Mouse (Mus musculus): Measurements from ENCODE around the gene Pkn3. TPM values are rescaled to one million over a fixed set of nuclear protein-coding genes. Genes with fewer than 3 reads are reported as not detected.
"Not testable (repeated sequence)": the region's sequence is repeated elsewhere in the genome, so short reads cannot be mapped to it uniquely, and the experiment has no call there.

Gene Pkn3
- 1 to 10 TPM; 1.8 to 2.2 TPM for total RNA-seq (2021)
- long read RNA-seq, experiment 1, result 0 reads
- long read RNA-seq, experiment 2, partial matches to known transcripts, result 0 of 1 reads
- long read RNA-seq, experiment 2, other reads (novel, unspliced or antisense), result 0 of 1 reads

DNA sequence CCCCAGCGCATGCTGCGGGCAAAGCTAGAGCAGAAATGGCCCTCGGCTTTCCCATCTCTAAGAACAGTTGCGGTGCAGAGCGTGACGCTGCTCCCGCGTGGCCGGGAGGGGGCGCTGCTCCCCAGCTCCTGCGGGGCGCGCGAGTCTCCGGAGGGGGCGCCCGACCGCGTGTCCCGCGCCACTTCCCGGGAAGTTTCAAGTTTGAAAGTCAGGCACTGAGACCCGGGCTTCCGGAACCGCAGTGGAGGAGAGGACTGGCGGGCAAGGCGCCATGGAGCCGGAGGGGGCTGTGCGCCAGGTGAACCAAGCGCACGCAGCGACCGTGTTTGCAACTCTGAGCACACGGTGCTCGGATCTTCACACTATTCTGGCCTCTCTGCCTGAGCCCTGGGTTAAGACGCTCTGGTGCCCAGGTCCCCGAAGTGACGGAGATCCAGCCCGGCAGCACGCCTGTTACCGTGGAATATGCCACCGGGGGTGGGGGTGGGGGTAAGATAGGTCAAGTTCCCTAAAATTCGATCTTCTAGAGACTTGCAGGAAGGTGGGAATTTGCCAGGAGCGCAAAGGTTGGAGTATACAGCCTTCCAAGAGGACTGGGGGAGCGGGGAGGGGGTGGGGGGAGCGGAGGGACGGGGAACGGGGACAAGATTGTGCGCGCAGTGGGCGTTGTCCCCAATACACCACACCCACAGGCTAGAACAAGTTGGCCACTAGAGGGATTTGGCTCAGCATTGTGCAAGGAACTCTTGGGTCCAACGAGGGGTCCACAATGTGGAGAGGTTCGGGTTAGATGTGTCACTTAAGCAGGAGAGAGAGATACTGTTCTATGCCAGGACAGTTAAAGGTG is at the start of gene Pkn3:
Pkn3 (plus strand) TSS at position 183 of the 847 bp plus-strand sequence.
- intact Hi-C loops (cut with DNase I), result loop anchor here (2.0 kb wide), 1 partner anchor 85 kb away; no protein-coding TSS in a partner anchor
- DNase-seq (ENCODE audit: low spot score in 2 of 2), result peak; percentile 81

DNA sequence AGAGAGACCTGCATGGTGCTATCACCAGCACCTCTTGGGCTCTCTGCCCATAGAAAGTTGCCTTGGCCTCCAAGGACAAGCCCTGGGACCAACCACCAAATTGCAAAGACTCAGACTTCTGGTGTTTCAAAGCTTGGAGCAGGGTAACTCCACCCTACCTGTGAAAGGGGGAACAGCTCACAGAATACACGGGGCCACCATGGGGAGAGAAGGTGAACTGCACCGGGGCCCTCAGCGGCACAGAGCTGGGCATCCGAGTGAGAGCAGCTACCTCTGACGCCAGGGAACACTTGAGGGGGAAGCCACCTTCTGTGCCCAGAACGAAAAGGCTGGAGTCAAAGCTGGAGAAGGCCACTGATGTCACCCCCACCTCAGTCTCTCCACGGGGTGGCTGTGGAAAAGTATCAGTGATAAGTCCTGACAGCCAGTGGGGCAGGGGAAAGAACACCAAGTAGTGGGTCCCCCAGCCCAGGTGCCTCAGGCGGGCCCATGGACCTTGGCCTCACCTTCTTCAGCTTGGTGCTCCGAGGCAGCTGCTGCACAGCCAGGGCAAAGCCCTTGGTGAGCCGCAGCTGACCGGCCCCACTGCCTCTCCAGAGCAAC is 45.1 kb upstream of the Pkn3 start:
- peak in 1 of 2 experiments; percentile 43 for DNase-seq (ENCODE audit: low spot score in 2 of 2)
- intact Hi-C loops (cut with DNase I), result no loop called here

GRCm38 (mm10) chr2:30032957-30033356 is 44.5 kb upstream of the Pkn3 start:
- peak in 1 of 2 experiments; percentile 38 for DNase-seq (ENCODE audit: low spot score in 2 of 2)

DNA sequence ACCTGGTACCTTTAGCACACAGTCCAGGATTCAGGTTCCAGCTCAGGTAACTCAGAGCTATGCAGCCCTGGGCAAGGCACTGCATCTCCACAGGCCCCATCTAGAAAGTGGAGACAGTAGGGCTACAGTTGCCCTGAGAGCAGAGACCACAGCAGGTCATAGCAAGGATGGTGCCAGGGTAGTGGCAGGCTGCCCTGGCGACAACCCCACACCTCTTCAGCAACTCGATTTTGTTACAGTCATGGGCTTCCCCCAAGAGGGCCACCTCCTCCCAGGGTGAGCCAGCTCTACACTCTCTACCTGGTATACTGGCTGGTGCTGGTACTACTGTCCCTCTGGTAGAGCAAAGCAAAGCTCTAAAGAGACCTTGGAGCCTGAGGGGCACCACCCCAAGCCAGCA is 39.7 kb upstream of the Pkn3 start:
- intact Hi-C loops (cut with DNase I), result no loop called here
- no peak for DNase-seq (ENCODE audit: low spot score in 2 of 2)

More at GRCm38 (mm10) chr2:30032957-30033356, 44.5 kb upstream of the Pkn3 start:
- intact Hi-C loops (cut with DNase I), result no loop called here

DNA sequence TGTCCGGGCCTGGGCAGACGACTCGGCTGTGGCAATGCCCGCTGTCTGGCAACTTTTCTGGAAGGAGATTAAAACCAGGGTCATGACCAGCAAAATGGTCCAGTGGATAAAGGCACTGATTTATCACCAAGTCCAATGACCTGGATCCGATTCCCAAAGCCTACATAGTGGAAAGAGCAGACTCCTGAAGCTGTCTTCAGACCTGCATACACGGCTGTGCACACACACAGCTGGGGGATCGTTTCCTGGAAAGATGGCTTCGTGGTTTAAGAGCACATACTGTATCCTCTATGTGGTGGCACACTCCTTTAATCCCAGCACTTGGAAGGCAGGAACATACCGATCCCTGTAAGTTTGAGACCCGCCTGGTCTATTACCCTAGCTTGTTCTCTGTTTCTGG is 39.1 kb upstream of the Pkn3 start:
- no peak for DNase-seq (ENCODE audit: low spot score in 2 of 2)
- intact Hi-C loops (cut with DNase I), result no loop called here

- intact Hi-C loops (cut with DNase I), result loop anchor here (5.0 kb wide), 1 partner anchor 123 kb away; no protein-coding TSS in a partner anchor
- no peak for DNase-seq (ENCODE audit: low spot score in 2 of 2)
These were observed 37.8 kb upstream of the Pkn3 start for GRCm38 (mm10) chr2:30039687-30040086.

- peak; percentile 77 to 81 for DNase-seq (ENCODE audit: low spot score in 2 of 2)
- intact Hi-C loops (cut with DNase I), result loop anchor here (5.0 kb wide), 1 partner anchor 120 kb away; no protein-coding TSS in a partner anchor
These were observed 35.0 kb upstream of the Pkn3 start for GRCm38 (mm10) chr2:30042445-30042844.

GRCm38 (mm10) chr2:30044550-30044949 is 32.9 kb upstream of the Pkn3 start:
- no peak for DNase-seq (ENCODE audit: low spot score in 2 of 2)
- intact Hi-C loops (cut with DNase I), result loop anchor here (5.0 kb wide), 1 partner anchor 118 kb away; no protein-coding TSS in a partner anchor

DNA sequence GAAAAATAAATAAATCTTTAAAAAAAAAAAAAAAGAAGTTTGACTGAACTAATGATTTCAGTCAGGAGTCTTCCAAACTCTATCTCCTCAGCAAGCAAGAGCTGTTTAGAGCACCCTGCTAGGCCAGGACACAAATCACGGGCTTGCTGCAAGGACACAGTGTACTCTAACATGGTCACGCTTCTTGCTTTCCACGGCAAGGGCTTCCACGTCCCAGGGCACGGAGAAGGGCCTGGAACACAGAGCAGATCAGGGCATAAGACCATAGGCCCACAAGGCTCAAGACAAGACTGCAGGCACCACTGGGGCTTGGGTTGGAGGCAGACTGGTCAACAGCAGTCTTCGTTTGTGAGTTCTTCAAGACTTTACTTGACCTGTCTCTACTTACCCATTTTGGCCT is 30.4 kb upstream of the Pkn3 start:
- DNase-seq (ENCODE audit: low spot score in 2 of 2), result no peak
- intact Hi-C loops (cut with DNase I), result no loop called here

- intact Hi-C loops (cut with DNase I), result no loop called here
- DNase-seq (ENCODE audit: low spot score in 2 of 2), result no peak
These were observed 29.4 kb upstream of the Pkn3 start for GRCm38 (mm10) chr2:30048101-30048501.

DNA sequence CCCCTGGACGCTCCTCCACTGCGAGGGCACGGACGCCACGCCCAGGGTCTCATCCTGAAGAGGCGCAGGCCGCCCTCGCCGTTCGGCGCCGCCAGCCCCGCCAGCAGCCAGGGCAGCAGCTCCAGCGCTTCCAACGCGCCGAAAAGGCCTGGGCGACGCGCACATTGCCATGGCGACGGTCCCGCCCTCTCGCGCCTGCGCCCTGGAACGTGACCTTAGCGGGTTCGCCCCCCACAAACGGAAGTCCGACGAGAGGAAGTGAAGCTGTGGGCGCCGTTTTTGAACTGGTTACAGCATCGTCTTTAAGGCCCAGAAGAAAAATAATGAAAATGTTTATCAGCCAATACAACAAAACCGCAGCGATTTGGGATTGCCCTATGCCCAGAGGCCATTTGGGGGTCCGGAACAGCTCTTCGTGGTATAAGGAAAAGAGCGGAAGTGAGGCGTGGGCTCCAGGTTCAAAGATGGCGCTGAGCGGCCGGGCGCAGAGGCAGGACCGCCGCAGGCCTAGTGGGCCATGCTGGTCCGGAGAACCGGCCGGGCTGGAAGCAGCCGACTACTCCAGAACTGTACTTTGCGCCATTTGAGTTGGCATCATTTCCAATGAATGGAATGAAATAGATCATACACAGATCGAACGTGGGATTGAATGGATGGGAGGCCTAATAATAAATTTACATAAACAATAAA is 28.6 kb upstream of the Pkn3 start, which contains the start of gene Wdr34:
Wdr34 (minus strand) TSS at position 183 of the 690 bp plus-strand sequence.
- intact Hi-C loops (cut with DNase I), result no loop called here
- peak; percentile 96 to 99 for DNase-seq (ENCODE audit: low spot score in 2 of 2)

DNA sequence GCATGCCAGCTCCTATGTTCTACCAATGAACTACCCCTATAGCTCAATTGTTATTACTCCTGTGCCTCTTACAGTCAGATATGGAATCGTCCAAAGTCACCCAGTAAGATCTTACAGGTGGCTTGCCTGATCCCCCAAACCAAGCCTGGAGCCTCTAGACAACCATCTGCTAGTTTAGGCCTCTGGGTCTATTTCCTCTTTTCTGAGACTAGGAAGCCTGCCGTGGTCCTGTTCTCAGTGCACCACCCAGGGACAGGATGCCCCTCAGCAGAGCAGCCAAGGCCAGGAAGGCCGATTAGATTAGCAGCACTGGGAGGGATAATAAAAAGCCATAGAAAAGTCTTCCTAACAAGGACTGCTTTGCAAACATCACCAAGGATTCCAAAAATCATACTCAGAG is 27.7 kb upstream of the Pkn3 start:
- intact Hi-C loops (cut with DNase I), result no loop called here
- no peak for DNase-seq (ENCODE audit: low spot score in 2 of 2)

DNA sequence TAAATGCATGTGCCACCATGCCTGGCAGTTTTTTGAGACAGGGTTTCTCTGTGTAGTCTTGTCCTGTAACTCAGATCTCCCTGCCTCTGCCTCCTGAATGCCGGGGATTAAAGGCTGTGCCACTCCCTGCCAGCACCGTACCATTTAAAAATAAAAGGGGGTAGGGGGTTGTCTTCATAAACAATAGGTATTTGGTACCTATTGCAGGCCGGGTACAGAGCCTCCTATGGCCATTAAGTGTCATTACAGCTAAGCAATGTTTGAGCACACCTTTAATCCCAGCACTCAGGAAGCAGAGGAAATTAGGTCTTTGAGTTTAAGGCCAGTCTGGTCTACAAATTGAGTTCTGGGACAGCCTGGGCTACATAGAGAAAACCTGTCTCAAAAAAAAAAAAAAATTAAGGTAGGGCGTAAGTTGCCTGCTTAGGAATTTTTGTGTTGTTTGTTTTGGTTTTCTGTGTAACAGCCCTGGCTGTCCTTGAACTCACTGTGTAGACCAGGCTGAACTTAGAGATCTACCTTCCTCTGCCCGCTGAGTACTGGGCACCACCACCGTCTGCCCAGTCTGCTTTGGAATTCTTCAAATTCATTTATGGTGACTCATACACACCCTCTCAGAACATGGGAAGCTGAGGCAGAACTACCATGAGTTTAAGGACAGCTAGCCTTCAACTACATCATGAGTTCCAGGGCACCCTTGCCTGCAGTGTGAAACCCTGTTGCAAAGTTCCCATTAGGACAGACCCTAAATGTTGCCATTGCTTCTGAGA is 25.3 kb upstream of the Pkn3 start:
- intact Hi-C loops (cut with DNase I), result no loop called here

DNA sequence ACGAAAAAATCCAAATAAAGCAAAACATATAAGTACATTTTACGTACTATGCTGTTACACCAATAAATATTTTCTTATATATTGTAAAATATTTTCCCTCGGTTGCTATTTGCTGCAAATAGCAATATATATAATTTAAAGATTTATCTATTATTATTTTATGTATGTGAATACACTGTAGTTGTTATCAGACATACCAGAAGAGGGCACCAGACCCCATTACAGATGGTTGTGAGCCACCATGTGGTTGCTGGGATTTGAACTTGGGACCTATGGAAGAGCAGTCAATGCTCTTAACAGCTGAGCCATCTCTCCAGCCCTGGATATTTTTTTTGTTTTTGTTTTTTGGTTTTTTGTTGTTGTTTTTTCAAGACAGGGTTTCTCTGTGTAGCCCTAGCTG is 22.2 kb upstream of the Pkn3 start:
- intact Hi-C loops (cut with DNase I); DNase-seq (ENCODE audit: low spot score in 2 of 2): not testable (repeated sequence)

More for the DNA sequence above, 25.3 kb upstream of the Pkn3 start:
- DNase-seq (ENCODE audit: low spot score in 2 of 2), result no peak

DNA sequence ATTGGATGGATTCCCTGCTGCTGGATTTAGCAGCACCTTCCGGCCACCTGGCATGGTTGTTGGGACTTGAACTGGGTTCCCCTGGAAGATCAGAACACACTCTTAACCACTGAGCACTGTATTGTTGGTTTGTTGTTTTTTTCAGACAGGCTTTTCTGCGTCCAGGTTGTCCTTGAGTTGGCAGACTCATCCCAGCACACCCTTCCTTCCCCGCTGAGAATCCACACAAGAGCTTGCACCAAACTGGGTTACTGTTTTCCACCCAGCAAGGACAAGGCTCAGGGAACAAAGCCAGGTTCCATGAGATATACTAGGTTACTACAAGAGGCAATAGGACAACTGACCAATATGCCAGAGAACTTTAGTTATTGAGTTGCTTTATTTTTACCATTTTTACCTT is 20.7 kb upstream of the Pkn3 start:
- intact Hi-C loops (cut with DNase I), result no loop called here
- no peak for DNase-seq (ENCODE audit: low spot score in 2 of 2)

DNA sequence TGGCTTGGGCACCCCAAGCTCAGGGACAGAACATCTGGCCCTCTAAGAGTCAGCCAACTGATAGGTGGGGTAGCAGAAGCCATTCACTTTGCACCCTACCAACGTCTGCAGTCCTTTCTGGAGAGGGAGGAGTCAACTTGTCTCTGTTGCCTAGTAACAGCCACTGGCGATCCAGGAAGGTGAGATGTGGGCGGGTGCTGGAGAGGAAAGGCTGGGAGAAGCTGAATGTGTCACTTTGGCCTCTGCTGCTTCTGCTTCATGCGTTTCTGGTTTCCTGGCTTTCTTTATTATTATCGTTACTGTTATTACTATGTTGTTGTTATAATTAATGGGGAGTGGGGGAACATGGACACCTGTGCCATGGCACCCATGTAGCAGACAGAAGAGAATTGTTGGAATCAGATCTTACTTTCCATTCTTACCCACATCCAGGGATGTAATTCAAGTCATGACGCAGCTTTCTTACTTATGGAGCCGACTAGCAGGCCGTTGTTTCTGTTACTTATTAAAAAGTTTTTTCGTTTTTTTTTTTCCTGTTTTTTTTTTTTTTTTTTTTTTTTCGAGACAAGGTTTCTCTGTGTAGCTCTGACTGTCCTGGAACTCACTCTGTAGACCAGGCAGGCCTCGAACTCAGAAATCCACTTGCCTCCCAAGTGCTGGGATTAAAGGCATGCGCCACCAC is 20.1 kb upstream of the Pkn3 start, which contains the start of gene Set:
Set (plus strand) TSS at position 156 of the 682 bp plus-strand sequence.
- DNase-seq (ENCODE audit: low spot score in 2 of 2), result peak in 1 of 2 experiments; percentile 41
- intact Hi-C loops (cut with DNase I), result no loop called here

GRCm38 (mm10) chr2:30058418-30058817 is 19.1 kb upstream of the Pkn3 start:
- DNase-seq (ENCODE audit: low spot score in 2 of 2), result no peak
- intact Hi-C loops (cut with DNase I), result no loop called here
